Mouse (Mus musculus) embryonic stem cell, embryonic (primary cell): ENCODE measurements around the gene Efna4.

Source experiments
- CTCF ChIA-PET, 4 experiments: fragments of 300-600 bp in 2 of 4; fragments of 350-600 bp in 2 of 4; sonication (Branson Sonifier 250); formaldehyde crosslinking; loops; one replicate each; lab custom pipeline; 2022; ENCODE audit warnings: inconsistent platforms in 2 of 4; lab: Charles Lee
- POLR2A ChIA-PET, 4 experiments: fragments of 300-600 bp in 2 of 4; fragments of 350-600 bp in 2 of 4; sonication (Branson Sonifier 250); formaldehyde crosslinking; loops; one replicate each; lab custom pipeline; 2022; ENCODE audit warnings: antibody characterized with exemption in 4 of 4, inconsistent platforms in 1 of 4; lab: Charles Lee

Efna4 gene

DNA sequence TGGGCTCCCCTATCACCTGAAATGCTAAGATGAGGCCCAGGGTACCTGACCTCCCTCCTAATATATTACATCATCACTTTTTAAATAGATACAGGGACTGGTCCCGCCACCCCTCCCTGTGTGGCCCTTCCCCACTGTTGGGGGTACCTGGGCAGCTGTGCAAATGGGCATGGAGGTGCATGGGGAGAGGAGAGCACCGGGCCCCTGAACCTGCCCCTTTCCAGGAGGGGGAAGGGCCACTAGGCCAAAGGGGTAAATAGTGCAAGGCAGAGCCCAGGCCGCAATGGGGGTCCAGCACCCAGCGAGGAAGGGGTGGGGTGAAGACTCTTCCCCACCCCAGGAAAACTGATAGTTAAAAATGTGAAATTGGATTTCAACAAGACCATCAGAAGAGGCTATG lies 40.0 kb upstream of the Efna4 start:
- ChIA-PET POLR2A (interaction anchor here (0.6 to 13.6 kb wide), 50 partner anchors 9 to 1496 kb away, joined by 3 to 189 read pairs (median 4); partner anchors contain the start of genes Cks1b (in 3 of the 4), Shc1 (in 3 of the 4), Zbtb7b (in 3 of the 4) and Pbxip1 (in 2 of the 4)), CTCF (interaction anchor here (0.5 to 6.4 kb wide), 129 partner anchors 9 to 1432 kb away, joined by 3 to 148 read pairs (median 5); partner anchors contain the start of genes Adam15 (in 3 of the 4), Dcst1 (in 2 of the 4), Krtcap2 (in 2 of the 4) and Pmvk (in 2 of the 4))

GRCm38 (mm10) chr3:89373581-89374231 lies 35.9 kb upstream of the Efna4 start:
- POLR2A ChIA-PET, result interaction anchor here (0.6 to 2.7 kb wide), 34 partner anchors 8 to 148 kb away, joined by 3 to 12 read pairs (median 4); partner anchors contain the start of genes Pbxip1 (in 3 of the 4), Dcst1 (in 2 of the 4), Adam15 (in 1 of the 4) and Flad1 (in 1 of the 4)

GRCm38 (mm10) chr3:89367338-89367737 lies 29.5 kb upstream of the Efna4 start:
- POLR2A ChIA-PET, result interaction anchor here in 3 of 4 experiments (0.5 to 3.0 kb wide), 12 partner anchors 11 to 791 kb away, joined by 3 to 19 read pairs (median 4); partner anchors contain the start of genes Adam15 (in 2 of the 3), Efna3 (in 1 of the 3) and Pbxip1 (in 1 of the 3)

More at GRCm38 (mm10) chr3:89373581-89374231, 35.9 kb upstream of the Efna4 start:
- CTCF ChIA-PET, result interaction anchor here (0.5 to 1.7 kb wide), 12 partner anchors 9 to 224 kb away, joined by 3 to 20 read pairs (median 4); no protein-coding TSS in a partner anchor

GRCm38 (mm10) chr3:89365486-89366414 lies 27.9 kb upstream of the Efna4 start:
- ChIA-PET POLR2A (interaction anchor here (0.6 to 3.0 kb wide), 26 partner anchors 8 to 544 kb away, joined by 3 to 19 read pairs (median 4); partner anchors contain the start of genes Adam15 (in 3 of the 4), Cks1b (in 1 of the 4), Hcn3 (in 1 of the 4) and Pbxip1 (in 1 of the 4)), CTCF (interaction anchor here (0.6 to 1.7 kb wide), 11 partner anchors 11 to 84 kb away, joined by 3 to 7 read pairs (median 3); partner anchors contain the start of gene Adam15 (in 2 of the 4))

More at GRCm38 (mm10) chr3:89367338-89367737, 29.5 kb upstream of the Efna4 start:
- CTCF ChIA-PET, result interaction anchor here in 2 of 4 experiments (0.8 to 1.8 kb wide), 3 partner anchors 11 to 114 kb away, joined by 3 to 7 read pairs (median 3); no protein-coding TSS in a partner anchor

GRCm38 (mm10) chr3:89365153-89365485 lies 27.3 kb upstream of the Efna4 start, which contains the start of gene Dcst1:
TSS of gene Dcst1 (minus strand) at chr3:89365253.
- ChIA-PET CTCF (interaction anchor here (1.0 to 1.7 kb wide), 8 partner anchors 10 to 85 kb away, joined by 3 to 7 read pairs (median 4); partner anchors contain the start of gene Adam15 (in 1 of the 4)), POLR2A (interaction anchor here in 3 of 4 experiments (0.7 to 3.0 kb wide), 19 partner anchors 9 to 544 kb away, joined by 3 to 19 read pairs (median 4); partner anchors contain the start of genes Adam15 (in 2 of the 3), Cks1b (in 1 of the 3), Hcn3 (in 1 of the 3) and Pbxip1 (in 1 of the 3))

DNA sequence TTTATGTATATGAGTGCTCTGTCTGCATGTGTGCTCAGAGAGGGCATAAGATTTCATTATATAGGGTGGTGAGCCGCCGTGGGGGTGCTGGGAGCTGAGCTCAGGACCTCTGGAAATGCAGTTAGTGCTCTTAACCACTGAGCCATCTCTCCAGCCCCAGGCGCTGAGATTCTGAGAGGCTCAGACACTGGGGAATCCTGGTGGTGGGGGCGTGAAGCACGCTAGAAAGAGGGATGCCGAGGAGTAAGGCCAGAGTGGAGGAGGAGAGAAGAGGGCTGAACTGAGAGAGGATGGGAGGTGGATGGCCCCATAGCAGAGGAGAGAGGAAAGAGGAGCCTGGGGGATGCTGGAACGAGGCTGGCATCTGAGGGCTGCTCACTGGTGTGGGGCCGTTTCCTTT lies 26.8 kb upstream of the Efna4 start:
- ChIA-PET POLR2A (interaction anchor here in 3 of 4 experiments (1.0 to 2.6 kb wide), 9 partner anchors 9 to 72 kb away, joined by 4 to 12 read pairs (median 5); partner anchors contain the start of genes Adam15 (in 2 of the 3), Cks1b (in 1 of the 3), Pbxip1 (in 1 of the 3) and Shc1 (in 1 of the 3)), CTCF (interaction anchor here (0.9 to 1.7 kb wide), 8 partner anchors 10 to 56 kb away, joined by 3 to 7 read pairs (median 4); no protein-coding TSS in a partner anchor)

DNA sequence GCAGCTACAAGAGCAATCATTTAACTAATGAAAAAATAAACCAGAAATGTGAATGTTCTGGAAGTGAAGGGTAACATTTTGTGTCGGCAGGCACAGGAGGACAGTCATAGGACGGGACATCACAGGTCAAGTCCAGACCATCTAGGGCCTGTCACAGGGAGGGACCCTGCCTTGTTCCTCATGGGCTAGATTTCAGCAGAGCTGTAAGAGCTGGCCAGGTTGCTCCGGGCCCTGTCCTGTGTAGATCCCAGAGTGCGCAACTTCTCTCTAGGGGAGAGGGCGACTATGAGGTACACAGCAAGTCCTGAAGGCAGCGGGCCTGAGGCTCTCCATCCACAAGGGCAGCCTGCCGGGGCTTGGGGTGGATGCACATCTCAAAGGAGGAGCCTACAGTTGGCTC lies 23.8 kb upstream of the Efna4 start, which contains the start of gene Dcst2:
TSS of gene Dcst2 (plus strand) at position 301 of the 400 bp plus-strand sequence.
- CTCF ChIA-PET, result interaction anchor here in 2 of 4 experiments (0.6 kb wide), 2 partner anchors 16 to 225 kb away, joined by 5 to 9 read pairs; no protein-coding TSS in a partner anchor
- POLR2A ChIA-PET, result interaction anchor here in 2 of 4 experiments (0.7 to 1.4 kb wide), 4 partner anchors 12 to 57 kb away, joined by 3 to 4 read pairs (median 4); partner anchors contain the start of genes Adam15 (in 1 of the 2), Cks1b (in 1 of the 2) and Shc1 (in 1 of the 2)

- ChIA-PET CTCF (interaction anchor here in 2 of 4 experiments (0.5 to 1.4 kb wide), 7 partner anchors 10 to 193 kb away, joined by 3 to 5 read pairs (median 3); partner anchors contain the start of gene Adam15 (in 1 of the 2)), POLR2A (interaction anchor here in 3 of 4 experiments (0.7 to 1.6 kb wide), 7 partner anchors 10 to 61 kb away, joined by 3 to 6 read pairs (median 3); partner anchors contain the start of gene Adam15 (in 1 of the 3))
Observed at GRCm38 (mm10) chr3:89360237-89360636, 22.4 kb upstream of the Efna4 start.

- POLR2A ChIA-PET, result interaction anchor here in 3 of 4 experiments (0.7 to 1.6 kb wide), 9 partner anchors 9 to 474 kb away, joined by 3 to 6 read pairs (median 3); partner anchors contain the start of genes Adam15 (in 1 of the 3) and Zbtb7b (in 1 of the 3)
Observed at GRCm38 (mm10) chr3:89359630-89360029, 21.8 kb upstream of the Efna4 start.

GRCm38 (mm10) chr3:89356029-89356428 lies 18.2 kb upstream of the Efna4 start:
- ChIA-PET CTCF (interaction anchor here in 1 of 4 experiments (2.1 to 4.1 kb wide), 2 partner anchors 22 to 39 kb away, joined by 15 to 16 read pairs; no protein-coding TSS in a partner anchor), POLR2A (interaction anchor here in 3 of 4 experiments (0.6 to 2.0 kb wide), 7 partner anchors 10 to 338 kb away, joined by 3 to 5 read pairs (median 3); partner anchors contain the start of genes Efna3 (in 1 of the 3) and Efna4 (in 1 of the 3))

More at GRCm38 (mm10) chr3:89359630-89360029, 21.8 kb upstream of the Efna4 start:
- CTCF ChIA-PET, result interaction anchor here in 2 of 4 experiments (0.7 to 1.4 kb wide), 5 partner anchors 10 to 244 kb away, joined by 3 to 5 read pairs (median 4); partner anchors contain the start of gene Adam15 (in 1 of the 2)

GRCm38 (mm10) chr3:89355512-89355902 lies 17.7 kb upstream of the Efna4 start:
- CTCF ChIA-PET, result interaction anchor here (0.6 to 4.1 kb wide), 35 partner anchors 8 to 165 kb away, joined by 3 to 16 read pairs (median 5); partner anchors contain the start of genes Efna4 (in 1 of the 4), Krtcap2 (in 1 of the 4), Pbxip1 (in 1 of the 4) and Trim46 (in 1 of the 4)
- POLR2A ChIA-PET, result interaction anchor here in 3 of 4 experiments (0.6 to 2.0 kb wide), 5 partner anchors 10 to 33 kb away, joined by 3 to 5 read pairs (median 4); partner anchors contain the start of genes Efna3 (in 1 of the 3) and Efna4 (in 1 of the 3)

DNA sequence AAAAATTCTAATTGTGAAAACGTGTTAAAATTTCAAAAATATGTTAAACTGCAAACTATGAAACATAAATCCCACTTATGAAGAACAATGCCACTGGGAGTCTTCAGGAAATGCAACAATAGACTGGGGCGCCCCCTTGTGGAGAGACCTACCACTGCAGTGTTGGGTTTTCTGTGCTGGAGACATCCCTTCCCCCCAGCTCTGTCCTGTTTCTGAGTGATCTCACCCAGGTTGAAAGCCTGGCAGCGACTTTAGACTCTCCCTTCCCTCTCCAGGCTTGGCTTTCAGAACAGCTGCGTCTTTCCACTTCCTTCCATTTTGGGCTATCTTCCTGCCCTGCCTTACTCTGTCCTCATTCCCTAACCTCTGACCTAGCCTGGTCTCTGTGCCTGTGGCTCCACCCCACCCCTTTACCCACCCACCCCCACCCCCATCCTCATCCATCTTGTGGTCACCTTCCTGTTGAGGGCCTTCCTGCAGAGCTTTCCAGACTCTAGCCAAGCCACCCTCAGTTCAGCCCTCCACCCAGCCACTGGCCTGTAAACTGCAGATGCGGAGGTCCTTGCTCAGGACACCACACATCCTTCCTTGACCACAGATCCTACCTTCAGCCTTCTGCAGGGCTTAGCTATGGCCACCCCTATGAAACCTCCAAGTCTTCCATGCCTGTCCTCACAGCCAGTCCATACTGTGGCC lies 17.1 kb upstream of the Efna4 start:
- ChIA-PET POLR2A (interaction anchor here (0.6 to 1.9 kb wide), 10 partner anchors 11 to 28 kb away, joined by 3 to 5 read pairs (median 3); partner anchors contain the start of genes Dcst1 (in 1 of the 4) and Efna4 (in 1 of the 4)), CTCF (interaction anchor here (0.5 to 4.1 kb wide), 51 partner anchors 9 to 649 kb away, joined by 3 to 16 read pairs (median 4); partner anchors contain the start of genes Efna3 (in 1 of the 4), Efna4 (in 1 of the 4), Krtcap2 (in 1 of the 4) and Pbxip1 (in 1 of the 4))

DNA sequence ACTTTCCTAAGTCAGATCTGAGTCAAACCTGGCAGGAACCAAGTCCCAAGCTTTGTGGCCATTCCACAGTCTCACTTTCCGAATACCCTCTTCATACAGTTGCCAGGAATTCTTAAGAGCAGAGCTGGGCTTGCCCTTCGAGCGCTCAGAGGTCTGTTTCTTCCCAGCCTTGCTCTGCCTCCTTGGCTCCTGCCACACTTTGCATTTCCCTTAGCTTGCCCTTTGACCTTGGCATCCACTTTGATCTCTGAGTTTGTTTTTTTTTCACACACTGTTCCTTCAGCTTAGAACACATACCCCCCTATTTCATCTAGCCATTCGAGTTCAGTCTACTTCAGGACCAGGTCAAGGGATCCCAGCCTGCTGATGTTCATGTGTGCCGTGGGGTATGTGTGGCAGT lies 13.4 kb upstream of the Efna4 start:
- ChIA-PET POLR2A (interaction anchor here in 3 of 4 experiments (0.6 to 3.6 kb wide), 15 partner anchors 10 to 837 kb away, joined by 3 to 17 read pairs (median 4); partner anchors contain the start of genes Efna3 (in 2 of the 3), Efna4 (in 1 of the 3), Lenep (in 1 of the 3) and Zbtb7b (in 1 of the 3)), CTCF (interaction anchor here in 3 of 4 experiments (0.6 to 3.0 kb wide), 9 partner anchors 11 to 101 kb away, joined by 3 to 31 read pairs (median 5); no protein-coding TSS in a partner anchor)

- CTCF ChIA-PET, result interaction anchor here (0.5 to 3.0 kb wide), 36 partner anchors 10 to 248 kb away, joined by 3 to 31 read pairs (median 4); partner anchors contain the start of genes Dcst1 (in 1 of the 4), Efna4 (in 1 of the 4), Fdps (in 1 of the 4) and Flad1 (in 1 of the 4)
Observed at GRCm38 (mm10) chr3:89349869-89350501, 12.2 kb upstream of the Efna4 start, which contains the start of gene Adam15. TSS of gene Adam15 (minus strand) at chr3:89349996.

More at GRCm38 (mm10) chr3:89349869-89350501, 12.2 kb upstream of the Efna4 start, which contains the start of gene Adam15:
- POLR2A ChIA-PET, result interaction anchor here (0.6 to 3.6 kb wide), 62 partner anchors 9 to 797 kb away, joined by 3 to 17 read pairs (median 4); partner anchors contain the start of genes Dcst1 (in 2 of the 4), Efna3 (in 2 of the 4), Flad1 (in 2 of the 4) and Cks1b (in 1 of the 4)
